Mouse (Mus musculus) forebrain, postnatal 0 days (tissue): Measurements from ENCODE around the gene 1700029F12Rik. TPM values are rescaled to one million over a fixed set of nuclear protein-coding genes. Genes with fewer than 3 reads are reported as not detected.

Experiments
- ATAC-seq: fragments of 200-750 bp; cut with Nextera tagmentation; 2 replicates; pipeline ENCODE4 v1.8.0; 2017; ENCODE audit warnings: mild to moderate bottlenecking, moderate library complexity
- DNase-seq: peaks from one replicate; pipeline ENCODE4 v3.0.0-alpha.2; 2015
- H3K27ac ChIP-seq: fragments of 300-500 bp; sonication (generic); 2 replicates; pipeline ENCODE4 v1.5.1; 2014; ENCODE audit warnings: low read depth, mild to moderate bottlenecking, antibody characterized with exemption, low read length, moderate library complexity, mixed read lengths
- H3K27me3 ChIP-seq: fragments of 300-500 bp; sonication (generic); 2 replicates; pipeline ENCODE4 v1.6.1; 2014; ENCODE audit warnings: mild to moderate bottlenecking, low read length, mixed read lengths; ENCODE audit not compliant: insufficient read depth
- H3K36me3 ChIP-seq: fragments of 300-500 bp; sonication (generic); 2 replicates; pipeline ENCODE4 v1.6.1; 2014; ENCODE audit warnings: mild to moderate bottlenecking, moderate library complexity; ENCODE audit not compliant: insufficient read depth
- H3K4me1 ChIP-seq: fragments of 300-500 bp; sonication (generic); 2 replicates; pipeline ENCODE4 v1.6.1; 2014; ENCODE audit warnings: antibody characterized with exemption; ENCODE audit not compliant: insufficient read depth
- H3K4me2 ChIP-seq: fragments of 300-500 bp; sonication (generic); 2 replicates; pipeline ENCODE4 v1.6.1; 2014; ENCODE audit warnings: low read depth, mild to moderate bottlenecking, moderate library complexity
- H3K4me3 ChIP-seq: fragments of 300-500 bp; sonication (generic); 2 replicates; pipeline ENCODE4 v1.5.1; 2014; ENCODE audit warnings: low read depth, low read length, mixed read lengths
- H3K9ac ChIP-seq: fragments of 300-500 bp; sonication (generic); 2 replicates; pipeline ENCODE4 v1.6.1; 2014; ENCODE audit warnings: mild to moderate bottlenecking
- H3K9me3 ChIP-seq: fragments of 300-500 bp; sonication (generic); 2 replicates; pipeline ENCODE4 v1.6.1; 2016; ENCODE audit warnings: low read length
- CTCF ChIP-seq: sonication (generic); IDR thresholded peaks from 2 replicates; pipeline ENCODE4 v1.5.1; 2016; ENCODE audit warnings: antibody characterized with exemption, control low read depth, low read depth
- WGBS: fragments of 180-500 bp; shearing (Covaris S2); extraction: QIAGEN DNeasy Blood & Tissue Kit; methylation state at CpG from one replicate; pipeline ENCODE4 v1.1.7; 2014; 5-methylcytosine and 5-hydroxymethylcytosine counted together
- polyA plus RNA-seq: library from polyadenylated mRNA; unstranded; fragments of >200 nt; fragmentation: Nextera tagmentation; extraction: Ambion mirVana; gene quantifications from 2 replicates; pipeline ENCODE4 v1.2.1, GENCODE M21; 2015
- total RNA-seq: library from RNA; depleted of rRNA; stranded (reverse); fragments of >200 nt; gene quantifications from 2 replicates; pipeline ENCODE4 v1.2.3, GENCODE M21; 2014; rRNA removed

The 1700029F12Rik gene
- total and polyA plus RNA-seq, 2 experiments from 2014 or later, result not detected

GRCm38 (mm10) chr13:96973318-96973717 lies 60.8 kb downstream of the 1700029F12Rik start:
- no peak for ATAC-seq
- 94% methylated on average over 4 of the region's 4 CpGs for WGBS
- no peak overlapping the region for H3K4me3 ChIP-seq

More at GRCm38 (mm10) chr13:96973318-96973717, 60.8 kb downstream of the 1700029F12Rik start:
- Histone ChIP-seq H3K4me2 (no peak overlapping the region), H3K27ac (no peak overlapping the region), H3K36me3 (no peaks in the 10 kb centered on the region), H3K27me3 (no peaks in the 10 kb centered on the region), H3K9ac (no peak overlapping the region), H3K4me1 (no peaks in the 10 kb centered on the region), H3K9me3 (no peaks in the 10 kb centered on the region)
- TF ChIP-seq CTCF, result no peak
- no peak for DNase-seq

Other genes with a start within 250 kb of the 1700029F12Rik start
- 0.76 and 0.85 TPM in 2 replicates for gene Gcnt4, start 109.7 kb downstream of the 1700029F12Rik start, total RNA-seq
- gene Gcnt4, start 109.7 kb downstream of the 1700029F12Rik start, polyA plus RNA-seq, result 0.08 and 0.16 TPM in 2 replicates
- 34.0 and 40.4 TPM in 2 replicates for gene Fam169a, start 32.9 kb upstream of the 1700029F12Rik start, total RNA-seq
- 13.1 and 18.5 TPM in 2 replicates for gene Fam169a, start 32.9 kb upstream of the 1700029F12Rik start, polyA plus RNA-seq
- 0.62 TPM in 1 of 2 replicates, not detected in the other for gene Gm6169, start 64.9 kb upstream of the 1700029F12Rik start, total RNA-seq
- 1.0 and 1.7 TPM in 2 replicates for gene Gm6169, start 64.9 kb upstream of the 1700029F12Rik start, polyA plus RNA-seq
- 25.1 and 32.1 TPM in 2 replicates for gene Gfm2, start 103.6 kb upstream of the 1700029F12Rik start, total RNA-seq
- gene Gfm2, start 103.6 kb upstream of the 1700029F12Rik start, polyA plus RNA-seq, result 12.8 and 15.5 TPM in 2 replicates
- gene Nsa2, start 103.6 kb upstream of the 1700029F12Rik start, total RNA-seq, result 48.6 and 77.5 TPM in 2 replicates
- 43.5 and 52.1 TPM in 2 replicates for gene Nsa2, start 103.6 kb upstream of the 1700029F12Rik start, polyA plus RNA-seq
- gene Hexb, start 164.0 kb upstream of the 1700029F12Rik start, total RNA-seq, result 49.2 and 54.3 TPM in 2 replicates
- 49.2 and 50.6 TPM in 2 replicates for gene Hexb, start 164.0 kb upstream of the 1700029F12Rik start, polyA plus RNA-seq
- gene Enc1, start 206.7 kb upstream of the 1700029F12Rik start, total RNA-seq, result 423 and 513 TPM in 2 replicates
- gene Enc1, start 206.7 kb upstream of the 1700029F12Rik start, polyA plus RNA-seq, result 76.8 and 80.3 TPM in 2 replicates